Mouse (Mus musculus): Measurements from ENCODE around the gene Cand1.

Cand1 gene

DNA sequence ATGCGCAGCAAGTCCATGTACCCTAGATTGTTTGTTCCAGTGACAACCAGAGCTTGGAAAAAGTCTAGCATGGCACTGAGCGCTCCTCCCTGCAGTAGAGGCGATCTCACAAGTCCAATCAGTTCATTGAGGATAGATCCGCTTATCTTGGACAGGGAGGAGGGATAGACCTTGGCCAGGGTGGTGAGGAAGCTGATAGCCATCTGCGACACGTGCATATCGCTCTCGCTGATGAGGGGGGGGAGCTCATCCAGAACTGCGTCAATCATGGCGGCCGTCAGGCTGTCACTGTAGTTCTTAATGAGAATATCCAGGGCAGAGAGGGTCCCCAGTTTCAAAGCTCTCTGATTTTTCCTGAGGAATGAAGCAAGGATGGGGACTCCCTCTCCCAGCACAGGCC, 28.6 kb downstream of the Cand1 start:
- DNase-seq (ENCODE audit: low spot score), result no peak

DNA sequence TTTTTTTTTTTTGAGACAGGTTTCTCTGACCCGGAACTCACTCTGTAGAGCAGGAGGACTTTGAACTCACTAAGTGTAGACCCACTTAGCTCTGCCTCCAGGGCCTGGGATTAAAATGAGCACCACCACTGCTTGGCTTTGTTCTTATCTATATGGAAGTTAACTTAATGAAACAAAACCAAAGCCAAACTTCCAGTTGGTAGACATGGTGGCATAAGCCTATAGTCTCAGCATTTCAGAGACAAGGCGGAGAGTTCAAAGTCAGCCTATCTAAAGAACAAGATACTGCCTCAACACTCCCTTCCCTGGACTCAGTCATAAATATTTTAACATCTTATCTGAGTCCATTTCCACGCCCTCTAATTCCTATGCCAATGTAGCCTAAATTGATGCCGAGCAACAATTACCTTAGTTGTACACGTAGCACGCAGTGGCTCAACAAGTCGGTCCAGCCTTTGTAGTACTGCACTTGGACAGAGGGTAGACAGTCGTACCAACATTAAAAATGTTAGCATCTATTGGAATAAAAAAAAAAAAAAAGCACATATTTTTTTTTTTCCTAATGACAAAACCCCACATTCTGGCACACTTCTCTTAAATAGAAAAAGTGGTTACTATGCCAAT, 33.4 kb downstream of the Cand1 start:
- DNase-seq (ENCODE audit: low spot score), result no peak

DNA sequence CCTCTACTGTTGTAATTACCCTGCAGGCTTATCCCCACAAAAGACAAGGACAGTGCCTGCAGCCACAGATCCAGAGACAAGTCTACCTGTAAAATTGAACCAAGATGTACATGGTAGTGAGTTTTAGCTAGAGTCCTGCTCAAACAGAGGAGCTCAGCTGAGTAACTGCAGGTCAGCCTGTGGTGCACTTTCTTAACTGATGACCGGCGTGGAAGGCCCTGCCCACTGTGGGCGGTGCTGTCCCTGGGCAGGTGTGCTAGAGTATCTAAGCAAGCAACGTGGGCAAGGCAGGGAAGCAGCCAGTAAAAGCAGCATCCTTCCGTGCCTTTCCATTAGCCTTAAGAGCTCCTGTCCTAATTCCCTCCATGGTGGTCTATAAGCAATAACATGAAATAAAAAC, 34.6 kb downstream of the Cand1 start:
- DNase-seq (ENCODE audit: low spot score), result no peak

DNA sequence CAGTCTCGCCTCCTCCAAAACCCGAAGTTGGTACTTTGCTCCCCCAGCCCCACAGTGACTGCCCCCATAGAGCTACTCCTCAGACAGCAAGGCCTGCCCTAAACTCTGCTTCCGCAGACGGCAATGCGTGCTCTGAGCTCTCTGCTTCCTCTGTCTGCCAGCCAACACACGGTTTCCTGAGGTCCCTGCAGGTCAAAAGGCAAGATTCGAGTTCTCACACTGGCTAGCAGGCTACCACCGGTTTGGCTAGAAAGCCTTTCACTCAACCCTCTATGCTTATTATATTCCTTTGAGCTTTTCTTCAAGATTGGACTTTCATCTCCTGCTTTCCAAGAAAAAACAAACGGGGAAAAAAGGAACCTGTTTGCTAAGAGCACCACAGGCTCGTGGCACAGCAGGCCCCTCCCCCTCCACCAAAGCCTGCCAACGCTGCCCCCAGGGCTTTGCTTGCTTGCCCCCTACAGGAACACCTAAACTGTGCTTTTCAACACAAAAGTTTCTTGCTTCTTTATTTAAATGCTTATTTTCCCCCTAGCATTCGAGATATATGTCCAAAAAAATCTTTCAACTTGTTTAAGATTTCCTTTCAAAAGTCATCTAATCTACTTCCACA, 35.4 kb downstream of the Cand1 start:
- DNase-seq (ENCODE audit: low spot score), result no peak

DNA sequence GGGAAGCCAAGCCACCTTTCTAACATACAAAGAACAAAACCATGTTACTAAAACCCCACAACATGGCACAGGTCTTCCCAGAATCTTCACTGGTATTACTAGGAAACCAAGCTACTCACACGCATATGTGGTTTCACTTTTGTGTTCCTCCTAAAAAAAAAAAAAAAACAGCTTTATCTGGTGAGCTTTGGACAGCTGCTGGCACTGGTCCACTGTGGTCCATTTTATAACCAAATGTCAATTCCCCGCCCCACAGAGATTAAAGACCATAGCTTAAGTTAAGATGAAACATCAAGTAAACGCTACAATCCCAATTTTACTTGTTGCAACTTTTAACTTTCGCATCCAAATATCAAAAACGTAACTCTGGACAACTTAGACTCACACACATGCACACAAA, 40.0 kb downstream of the Cand1 start:
- DNase-seq (ENCODE audit: low spot score), result no peak

DNA sequence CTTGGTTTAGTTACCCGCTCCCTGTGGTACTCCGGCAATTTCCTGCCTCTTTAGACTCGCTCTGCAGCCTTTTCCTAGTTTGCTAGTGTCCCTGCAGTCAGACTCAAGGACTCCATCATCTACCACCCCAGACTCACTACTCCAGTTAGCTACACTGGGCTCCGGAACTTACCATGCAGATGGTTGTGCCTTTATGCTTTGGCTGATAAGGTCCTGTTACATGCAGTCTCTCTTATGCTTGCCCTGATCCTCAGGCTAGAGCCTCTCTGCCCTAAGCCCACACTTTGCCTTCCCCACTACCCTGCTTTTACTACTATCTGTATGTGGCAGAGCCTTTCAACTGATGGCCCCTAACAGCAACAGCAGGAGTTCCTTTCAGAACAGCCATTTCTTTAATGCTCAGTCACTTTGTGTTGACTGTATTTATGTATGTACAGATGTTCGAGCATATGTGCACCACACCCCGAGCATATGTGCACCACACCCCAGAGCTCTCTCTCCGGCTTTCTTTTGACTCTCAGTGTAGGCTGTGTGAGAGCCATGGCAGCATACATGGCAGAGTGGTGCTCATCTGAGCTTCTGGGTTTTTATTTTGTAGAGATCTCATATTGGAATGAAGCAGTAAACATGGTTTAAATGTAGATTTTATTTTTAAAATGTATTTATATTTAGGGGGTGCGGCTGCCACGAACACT, 41.5 kb downstream of the Cand1 start:
- no peak for DNase-seq (ENCODE audit: low spot score)

DNA sequence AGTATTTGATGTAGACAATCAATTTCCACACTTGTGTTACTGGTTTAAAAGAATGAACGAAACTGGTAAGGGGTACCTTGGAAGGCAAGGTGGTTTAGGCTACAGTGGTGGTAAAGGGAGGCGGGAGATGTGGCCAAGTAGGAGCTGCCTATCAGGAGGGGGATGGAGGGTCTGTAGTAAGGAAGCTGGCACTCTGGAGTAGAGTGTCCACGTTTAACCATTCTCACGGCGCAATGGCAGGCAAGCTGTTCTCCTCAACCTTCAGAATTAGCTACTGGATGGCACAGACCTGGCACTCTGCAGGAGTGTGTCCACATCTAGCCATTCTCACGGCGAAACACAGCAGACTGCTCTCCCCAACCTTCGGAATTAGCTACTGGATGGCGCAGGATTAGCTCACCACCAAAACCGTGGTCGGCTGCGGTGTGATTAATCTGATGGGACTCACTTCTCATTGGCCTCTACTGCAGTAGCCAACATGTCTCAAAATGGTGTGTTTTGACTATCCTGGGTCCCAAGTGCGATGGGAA, 42.2 kb downstream of the Cand1 start:
- no peak for DNase-seq (ENCODE audit: low spot score)

DNA sequence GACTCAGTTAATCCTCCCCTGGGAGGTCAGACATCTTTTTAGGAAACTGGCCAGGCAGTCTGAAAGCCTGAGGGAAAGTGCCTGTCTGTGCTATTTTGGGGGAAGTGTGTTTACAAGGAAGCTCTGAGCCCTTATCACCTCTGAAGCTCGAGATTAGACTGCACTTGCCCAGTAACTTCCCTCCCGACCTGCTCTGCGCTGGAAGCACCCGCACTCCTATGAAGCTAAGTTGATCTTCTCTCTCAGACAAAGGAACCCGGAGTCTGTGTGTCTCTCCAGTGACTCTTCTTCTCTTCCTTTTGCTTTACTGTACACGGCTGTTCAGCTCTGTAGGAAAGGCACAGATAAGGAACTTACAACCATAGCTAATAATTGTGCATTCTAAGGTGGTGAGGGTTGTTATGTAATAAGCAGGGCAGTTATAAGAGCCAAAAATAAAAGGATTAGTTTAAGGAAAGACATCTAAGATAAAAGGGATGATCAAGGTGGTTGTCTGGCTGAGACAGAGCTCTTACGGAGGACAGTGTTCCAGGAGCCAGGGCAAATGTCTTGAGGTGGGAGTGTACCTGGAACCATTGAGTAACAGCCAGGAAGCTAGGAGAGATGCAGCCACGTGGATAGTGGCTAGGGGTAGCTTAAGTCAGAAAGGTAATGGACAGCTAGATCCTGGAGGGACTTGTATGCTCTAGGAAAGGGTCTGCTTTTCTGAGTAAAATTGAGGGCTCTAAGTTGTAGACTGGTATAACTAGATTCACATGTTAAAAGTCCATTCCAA, 47.1 kb downstream of the Cand1 start:
- DNase-seq (ENCODE audit: low spot score), result no peak

DNA sequence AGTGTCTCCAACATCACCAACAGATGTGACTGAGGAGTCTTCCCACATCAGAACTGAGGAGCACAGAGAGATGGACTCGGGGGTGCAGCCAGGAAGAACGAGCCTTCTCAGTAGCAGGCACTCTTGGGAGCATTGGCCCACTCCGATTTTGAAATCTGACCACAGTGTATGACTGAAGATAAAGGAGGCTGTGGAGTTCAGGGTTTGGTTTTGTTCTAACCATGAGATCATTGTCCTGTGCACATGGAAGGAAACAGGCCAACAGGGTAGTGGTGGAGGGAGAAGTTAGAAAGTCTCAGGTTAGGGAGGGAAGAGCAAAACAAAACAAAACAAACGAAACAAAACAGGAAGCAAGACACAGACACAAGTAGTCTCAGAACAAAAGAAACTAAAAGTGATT, 52.1 kb downstream of the Cand1 start:
- DNase-seq (ENCODE audit: low spot score), result no peak

DNA sequence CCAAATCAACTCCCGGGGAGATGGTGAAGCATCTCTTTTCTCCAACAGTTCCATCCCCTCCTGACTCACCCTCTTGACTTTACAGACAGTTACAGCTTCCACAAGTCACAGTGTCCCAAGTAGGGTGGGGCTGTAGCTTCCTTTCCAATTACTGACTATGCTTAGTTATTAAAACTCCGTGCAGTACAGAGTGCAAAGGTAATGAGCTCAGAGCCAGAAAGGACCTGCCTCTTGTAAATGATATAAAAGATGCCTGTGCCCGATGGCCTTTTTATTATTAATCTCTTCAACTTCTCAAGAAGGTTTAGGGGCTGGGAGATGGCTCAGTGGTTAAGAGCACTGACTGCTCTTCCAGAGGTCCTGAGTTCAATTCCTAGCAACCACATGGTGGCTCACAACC, 70.2 kb downstream of the Cand1 start:
- DNase-seq (ENCODE audit: low spot score), result no peak

DNA sequence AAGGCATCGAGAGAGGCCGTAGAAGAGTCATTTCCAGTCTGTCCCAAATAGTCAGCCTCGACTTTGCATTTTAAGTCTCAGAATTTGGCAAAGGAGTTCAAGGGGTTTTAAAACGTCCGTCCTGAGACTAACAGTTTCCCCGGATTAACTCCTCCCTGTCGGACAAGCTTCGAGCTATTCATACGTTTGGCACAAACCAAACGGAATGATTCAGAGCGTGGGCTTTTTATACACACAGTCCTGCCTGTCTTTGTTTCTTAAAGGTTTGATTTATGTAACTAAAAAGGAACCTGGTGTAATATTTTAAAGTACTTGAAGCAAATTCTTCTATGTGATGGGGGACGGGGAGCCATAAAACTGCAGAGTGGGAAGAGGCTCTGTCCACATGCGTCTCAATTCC, 70.6 kb downstream of the Cand1 start:
- no peak for DNase-seq (ENCODE audit: low spot score)

DNA sequence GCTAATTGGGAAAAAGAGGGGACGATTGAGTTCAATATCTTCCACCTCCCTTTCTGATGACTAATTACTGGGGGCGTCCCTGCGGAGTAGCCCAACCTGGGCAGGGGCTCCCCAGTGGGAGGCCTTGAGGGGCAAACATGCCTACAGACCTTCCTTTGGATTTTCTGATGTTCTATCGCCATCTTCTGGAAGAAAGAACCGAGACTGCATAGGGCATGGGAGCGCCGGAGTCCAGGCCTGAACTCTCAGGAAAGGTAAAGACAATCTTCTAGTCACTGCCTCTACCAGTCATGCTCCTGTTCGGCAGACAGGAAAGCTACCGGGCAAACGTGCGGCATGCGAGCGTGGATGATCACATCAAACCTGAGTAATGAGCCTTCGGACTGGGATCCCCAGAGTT, 71.1 kb downstream of the Cand1 start:
- DNase-seq (ENCODE audit: low spot score), result peak; percentile 4

DNA sequence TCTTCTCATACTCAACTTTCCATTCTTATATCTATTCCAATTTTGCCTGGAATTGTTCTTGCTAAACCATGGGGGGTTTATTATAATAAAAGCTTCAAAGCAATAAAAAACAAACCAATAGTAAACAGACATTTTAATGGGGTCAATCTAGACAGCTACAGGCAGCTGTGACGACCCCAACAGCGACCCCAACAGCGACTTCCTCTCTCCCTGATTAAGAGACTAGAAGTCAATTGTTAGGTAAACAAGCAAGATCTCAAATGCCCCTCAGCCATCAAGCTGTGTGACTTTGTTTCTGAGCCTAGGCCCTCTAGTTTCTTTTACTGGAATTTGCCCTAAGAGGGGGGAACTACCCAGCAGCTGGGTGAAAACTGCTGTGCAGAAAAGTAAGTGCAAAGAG, 72.0 kb downstream of the Cand1 start:
- DNase-seq (ENCODE audit: low spot score), result no peak

DNA sequence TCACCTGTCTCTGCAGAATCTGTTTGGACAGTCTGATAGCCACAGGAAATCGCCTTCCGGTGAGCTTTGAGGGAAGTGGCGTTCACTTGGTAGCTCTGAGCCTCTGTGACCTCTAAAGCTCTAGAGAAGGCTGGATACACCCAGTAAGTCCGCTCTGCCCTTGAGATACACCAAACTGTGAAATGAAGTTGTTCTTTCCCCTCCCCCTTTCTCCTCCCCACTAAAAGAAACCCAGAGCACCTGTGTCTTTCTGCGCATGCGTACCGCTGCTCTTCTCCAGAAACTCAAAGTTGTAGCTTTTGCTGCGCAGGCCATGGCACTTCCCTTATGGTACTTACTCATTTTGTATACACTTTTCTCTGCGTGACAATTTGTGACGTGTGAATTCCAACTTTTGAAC, 74.8 kb downstream of the Cand1 start:
- no peak for DNase-seq (ENCODE audit: low spot score)

DNA sequence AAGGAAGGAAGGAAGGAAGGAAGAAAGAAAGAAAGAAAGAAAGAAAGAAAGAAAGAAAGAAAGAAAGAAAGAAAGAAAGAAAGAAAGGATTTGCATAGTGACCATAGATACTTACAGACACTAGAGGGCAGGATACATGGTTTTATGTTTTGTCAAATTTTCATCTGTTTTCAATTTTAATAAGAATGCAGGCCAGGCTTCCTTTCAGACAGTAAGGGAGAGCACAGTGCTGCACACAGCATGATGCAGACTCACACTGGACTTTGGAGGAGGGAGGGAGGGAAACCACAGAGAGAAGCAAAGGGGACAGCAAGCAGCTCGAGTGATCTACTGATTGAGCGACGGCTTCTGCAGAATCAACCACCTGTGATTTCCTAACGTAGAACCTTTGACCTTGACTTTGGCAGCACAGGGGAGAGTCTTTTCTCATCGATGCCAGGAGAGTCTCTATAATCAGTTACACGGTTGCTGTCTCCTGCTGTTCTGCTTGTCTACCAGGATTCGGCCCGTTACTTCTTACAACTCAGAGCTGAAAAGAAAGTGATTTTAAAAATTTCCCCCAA, 78.0 kb downstream of the Cand1 start:
- DNase-seq (ENCODE audit: low spot score), result no peak

DNA sequence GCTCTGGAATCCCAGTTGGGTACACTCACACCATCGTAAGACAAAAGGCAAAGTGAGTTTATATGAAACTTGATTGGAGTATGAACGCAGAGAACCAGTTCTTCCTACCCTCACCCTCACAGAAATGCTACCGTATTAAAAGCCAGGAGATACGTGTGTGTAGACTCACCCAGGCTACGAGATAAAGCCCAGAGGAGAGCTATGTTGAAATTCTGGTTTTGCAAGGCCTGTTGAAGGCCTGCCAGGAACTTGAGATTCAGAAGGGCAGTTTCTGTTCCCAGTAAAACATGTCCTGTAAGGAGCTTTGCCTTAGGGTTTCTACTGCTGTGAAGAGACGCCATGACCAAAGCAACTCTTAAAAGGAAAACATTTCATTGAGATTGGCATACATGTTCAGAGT, 79.7 kb downstream of the Cand1 start:
- DNase-seq (ENCODE audit: low spot score), result peak; percentile 22

DNA sequence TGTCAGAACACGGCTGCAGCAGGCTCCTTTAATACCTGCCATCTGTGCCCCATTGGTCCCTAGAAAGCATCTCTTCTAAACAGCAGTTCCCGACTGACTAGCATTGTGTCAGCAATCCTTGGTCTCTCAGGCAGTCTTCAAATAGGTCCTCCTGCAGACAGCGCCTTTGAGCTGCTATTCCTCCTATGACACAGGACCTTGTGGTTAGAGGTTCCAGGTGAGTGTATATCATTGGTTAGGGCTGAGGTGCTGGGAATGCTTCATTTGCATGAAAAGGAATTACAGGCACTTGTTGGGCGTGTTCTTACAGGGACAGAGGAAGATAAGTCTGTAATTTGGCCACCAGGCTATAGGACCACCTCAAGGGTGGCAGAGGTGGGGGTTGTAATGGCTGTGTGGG, 90.6 kb downstream of the Cand1 start:
- no peak for DNase-seq (ENCODE audit: low spot score)

Measured in urinary bladder, postnatal 25 days (tissue).